Mouse (Mus musculus) G1E (cell line): Measurements from ENCODE around the gene Kif19a. TPM values are rescaled to one million over a fixed set of nuclear protein-coding genes. Genes with fewer than 3 reads are reported as not detected.

ENCODE experiments used
- ATAC-seq: 2 replicates; pipeline ENCODE4 v1.8.0; 2016; ENCODE audit warnings: mild to moderate bottlenecking; ENCODE audit not compliant: insufficient number of reproducible peaks, poor library complexity, low FRiP score, severe bottlenecking; ENCODE audit errors: extremely low read depth
- DNase-seq: peaks from one replicate; pipeline ENCODE4 v3.0.0; 2012; ENCODE audit warnings: low spot score
- H3K27me3 ChIP-seq: 2 replicates; pipeline ENCODE4 v1.6.1; 2012; ENCODE audit warnings: mild to moderate bottlenecking, low read length, inconsistent platforms; ENCODE audit not compliant: insufficient read depth
- H3K36me3 ChIP-seq: replicated peaks from 2 replicates; pipeline ENCODE3; 2012; ENCODE audit warnings: mild to moderate bottlenecking, inconsistent platforms
- H3K4me1 ChIP-seq: 2 replicates; pipeline ENCODE4 v1.6.1; 2012; ENCODE audit warnings: low read depth, low read length, inconsistent platforms, mixed read lengths; ENCODE audit not compliant: insufficient read depth
- H3K4me3 ChIP-seq: 2 replicates; pipeline ENCODE4 v1.5.1; 2012; ENCODE audit warnings: low read depth, mild to moderate bottlenecking, inconsistent platforms, low read length, moderate library complexity, mixed read lengths
- H3K9me3 ChIP-seq: replicated peaks from 2 replicates; pipeline ENCODE4 v1.6.1; 2012; ENCODE audit warnings: inconsistent platforms
- GATA1 ChIP-seq: IDR thresholded peaks from 2 replicates; pipeline ENCODE4 v1.6.1; 2012; ENCODE audit warnings: borderline replicate concordance, low read length, inconsistent platforms, mixed read lengths
- GATA2 ChIP-seq: IDR thresholded peaks from 2 replicates; pipeline ENCODE4 v1.6.1; 2012; ENCODE audit warnings: low read depth, low read length, inconsistent platforms, borderline replicate concordance
- polyA plus RNA-seq: library from polyadenylated mRNA; stranded (reverse); fragments of >175 nt; gene quantifications from 2 replicates; pipeline ENCODE4 v1.2.3, GENCODE M21; 2012
- total RNA-seq, 2 experiments: library from RNA; stranded (forward) in 1 of 2; stranded (reverse) in 1 of 2; fragments of 200-1000 nt in 1 of 2; fragments of >200 nt in 1 of 2; fragmentation: Nextera tagmentation in 1 of 2; gene quantifications; 2 replicates each; pipeline ENCODE4 v1.2.3; 2014 to 2017

Gene Kif19a
- total and polyA plus RNA-seq, 3 experiments: not detected

- Histone ChIP-seq H3K4me3 (no peak overlapping the region), H3K9me3 (peaks cover 74% of the 10 kb centered on the region), H3K4me1 (no peaks in the 10 kb centered on the region), H3K27me3 (no peaks in the 10 kb centered on the region), H3K36me3 (no peaks in the 10 kb centered on the region)
- DNase-seq: no peak
- TF ChIP-seq GATA2 (no peak), GATA1 (no peak)
- no peak for ATAC-seq
Measured at GRCm38 (mm10) chr11:114833166-114833565, 68.0 kb downstream of the Kif19a start.

Other genes with a start within 250 kb of the Kif19a start
- gene Rpl38, start 96.9 kb upstream of the Kif19a start, total RNA-seq (2014; fragmentation: Nextera tagmentation): 841 and 875 TPM in 2 replicates
- 2,691 and 2,853 TPM in 2 replicates for gene Rpl38, start 96.9 kb upstream of the Kif19a start, total RNA-seq (2017)
- 272 and 420 TPM in 2 replicates for gene Rpl38, start 96.9 kb upstream of the Kif19a start, polyA plus RNA-seq
- 0.38 and 0.87 TPM in 2 replicates for gene Ttyh2, start 90.0 kb upstream of the Kif19a start, total RNA-seq (2014; fragmentation: Nextera tagmentation)
- 2.0 and 2.9 TPM in 2 replicates for gene Ttyh2, start 90.0 kb upstream of the Kif19a start, total RNA-seq (2017)
- 0.47 and 0.74 TPM in 2 replicates for gene Ttyh2, start 90.0 kb upstream of the Kif19a start, polyA plus RNA-seq
- not detected in 2 replicates for gene Dnaic2, start 38.0 kb upstream of the Kif19a start, total RNA-seq (2014; fragmentation: Nextera tagmentation)
- 0.06 TPM in 1 of 2 replicates, not detected in the other for gene Dnaic2, start 38.0 kb upstream of the Kif19a start, total RNA-seq (2017)
- gene Dnaic2, start 38.0 kb upstream of the Kif19a start, polyA plus RNA-seq: not detected in 2 replicates
- gene Btbd17, start 30.6 kb downstream of the Kif19a start, total RNA-seq (2014; fragmentation: Nextera tagmentation): not detected in 2 replicates
- gene Btbd17, start 30.6 kb downstream of the Kif19a start, total RNA-seq (2017): 0.06 and 0.11 TPM in 2 replicates
- gene Btbd17, start 30.6 kb downstream of the Kif19a start, polyA plus RNA-seq: not detected in 2 replicates
- gene Gpr142, start 33.5 kb downstream of the Kif19a start, total RNA-seq (2014; fragmentation: Nextera tagmentation): not detected in 2 replicates
- gene Gpr142, start 33.5 kb downstream of the Kif19a start, total RNA-seq (2017): 0.22 TPM in 1 of 2 replicates, not detected in the other
- not detected in 2 replicates for gene Gpr142, start 33.5 kb downstream of the Kif19a start, polyA plus RNA-seq
- gene Gprc5c, start 85.8 kb downstream of the Kif19a start, total RNA-seq (2014; fragmentation: Nextera tagmentation): not detected in 2 replicates
- 0.22 and 0.23 TPM in 2 replicates for gene Gprc5c, start 85.8 kb downstream of the Kif19a start, total RNA-seq (2017)
- gene Gprc5c, start 85.8 kb downstream of the Kif19a start, polyA plus RNA-seq: not detected in 2 replicates
- not detected in 2 replicates for gene Cd300a, start 124.7 kb downstream of the Kif19a start, total RNA-seq (2014; fragmentation: Nextera tagmentation)
- 0.06 and 0.11 TPM in 2 replicates for gene Cd300a, start 124.7 kb downstream of the Kif19a start, total RNA-seq (2017)
- 0.01 TPM in 1 of 2 replicates, not detected in the other for gene Cd300a, start 124.7 kb downstream of the Kif19a start, polyA plus RNA-seq
- gene Cd300lb, start 169.0 kb downstream of the Kif19a start, total RNA-seq (2014; fragmentation: Nextera tagmentation): not detected in 2 replicates
- gene Cd300lb, start 169.0 kb downstream of the Kif19a start, total RNA-seq (2017): 0.16 TPM in 1 of 2 replicates, not detected in the other
- gene Cd300lb, start 169.0 kb downstream of the Kif19a start, polyA plus RNA-seq: not detected in 2 replicates
- gene Cd300c, start 203.8 kb downstream of the Kif19a start, total RNA-seq (2014; fragmentation: Nextera tagmentation): not detected in 2 replicates
- gene Cd300c, start 203.8 kb downstream of the Kif19a start, total RNA-seq (2017): not detected in 2 replicates
- not detected in 2 replicates for gene Cd300c, start 203.8 kb downstream of the Kif19a start, polyA plus RNA-seq
- not detected in 2 replicates for gene Cd300ld, start 224.5 kb downstream of the Kif19a start, total RNA-seq (2014; fragmentation: Nextera tagmentation)
- gene Cd300ld, start 224.5 kb downstream of the Kif19a start, total RNA-seq (2017): 0.27 and 0.52 TPM in 2 replicates
- gene Cd300ld, start 224.5 kb downstream of the Kif19a start, polyA plus RNA-seq: not detected in 2 replicates
- gene Cd300c2, start 236.5 kb downstream of the Kif19a start, total RNA-seq (2014; fragmentation: Nextera tagmentation): not detected in 2 replicates
- 0.41 and 0.76 TPM in 2 replicates for gene Cd300c2, start 236.5 kb downstream of the Kif19a start, total RNA-seq (2017)
- gene Cd300c2, start 236.5 kb downstream of the Kif19a start, polyA plus RNA-seq: not detected in 2 replicates